In genomic region chr7:116034282-116034758, GRCm38 (mm10) we compare ENCODE assay signal across 7 mouse cellular contexts. TPM values are rescaled to one million over a fixed set of nuclear protein-coding genes. Genes with fewer than 3 reads are reported as not detected.
DNase-seq lines count a peak whose midpoint lies in the region; ATAC-seq and TF ChIP-seq lines count a peak whose summit lies in the region.

No protein-coding gene starts in this region.

- H3K9me3 ChIP-seq in E14TG2a.4 (ENCODE audit: low read length), result no peaks in the 10 kb centered on the region
- no peaks in the 10 kb centered on the region for H3K9me3 ChIP-seq in embryonic facial prominence, embryonic 14.5 days (ENCODE audit: control insufficient read depth, low read length)
- no peaks in the 10 kb centered on the region for H3K9me3 ChIP-seq in heart, embryonic 14.5 days (ENCODE audit: control insufficient read depth, low read length)
- H3K9me3 ChIP-seq in kidney, embryonic 16.5 days (ENCODE audit: low read length), result no peaks in the 10 kb centered on the region
- no peaks in the 10 kb centered on the region for H3K9me3 ChIP-seq in lung, embryonic 16.5 days (ENCODE audit: control insufficient read depth, low read length)

- peak overlapping the region; percentile 77 for H3K4me3 ChIP-seq in E14TG2a.4 (replicated peaks; ENCODE audit: low read length)
- H3K4me3 ChIP-seq in embryonic facial prominence, embryonic 14.5 days (ENCODE audit: low read depth, low read length), result peak overlapping the region; percentile 64
- H3K4me3 ChIP-seq in heart, embryonic 14.5 days (ENCODE audit: control insufficient read depth in 1 of 2, insufficient read depth in 1 of 2, low read depth in 1 of 2, low read length in 2 of 2), result peak overlapping the region; percentile 65 to 67
- H3K4me3 ChIP-seq in kidney, embryonic 16.5 days (ENCODE audit: low read length), result peak overlapping the region; percentile 63
- H3K4me3 ChIP-seq in lung, embryonic 16.5 days (ENCODE audit: low read length), result peak overlapping the region; percentile 73

- peaks cover 94% of the 10 kb centered on the region for H3K27me3 ChIP-seq in E14TG2a.4 (ENCODE audit: insufficient read depth, low read length)
- H3K27me3 ChIP-seq in embryonic facial prominence, embryonic 14.5 days (replicated peaks; ENCODE audit: control insufficient read depth, insufficient read depth, low read length), result peaks cover 68% of the 10 kb centered on the region
- peaks cover 15% of the 10 kb centered on the region for H3K27me3 ChIP-seq in heart, embryonic 14.5 days (ENCODE audit: control insufficient read depth, insufficient read depth, low read length)
- H3K27me3 ChIP-seq in kidney, embryonic 16.5 days (ENCODE audit: insufficient read depth, low read length), result peaks cover 62% of the 10 kb centered on the region
- H3K27me3 ChIP-seq in lung, embryonic 16.5 days (ENCODE audit: control insufficient read depth, insufficient read depth, low read depth, low read length), result peaks cover 37% of the 10 kb centered on the region

- H3K9ac ChIP-seq in embryonic facial prominence, embryonic 14.5 days (ENCODE audit: low read depth, low read length), result peak overlapping the region; percentile 75
- H3K9ac ChIP-seq in heart, embryonic 14.5 days (ENCODE audit: low read length), result peak overlapping the region; percentile 83
- H3K9ac ChIP-seq in kidney, embryonic 16.5 days (replicated peaks; ENCODE audit: low read length), result peak overlapping the region; percentile 53
- peak overlapping the region; percentile 77 for H3K9ac ChIP-seq in lung, embryonic 16.5 days (ENCODE audit: low read length)

- H3K4me1 ChIP-seq in E14TG2a.4 (replicated peaks; ENCODE audit: low read depth, low read length), result peaks cover 51% of the 10 kb centered on the region
- H3K4me1 ChIP-seq in embryonic facial prominence, embryonic 14.5 days (ENCODE audit: control insufficient read depth, insufficient read depth, low read length), result peaks cover 8% of the 10 kb centered on the region
- H3K4me1 ChIP-seq in heart, embryonic 14.5 days (ENCODE audit: control insufficient read depth in 2 of 2, insufficient read depth in 2 of 2, low read length in 2 of 2), result peaks cover 12 to 15% of the 10 kb centered on the region in 2 experiments
- peaks cover 27% of the 10 kb centered on the region for H3K4me1 ChIP-seq in kidney, embryonic 16.5 days (ENCODE audit: insufficient read depth, low read length)
- peaks cover 16% of the 10 kb centered on the region for H3K4me1 ChIP-seq in lung, embryonic 16.5 days (replicated peaks; ENCODE audit: control insufficient read depth, insufficient read depth, low read length)

- ATAC-seq in embryonic facial prominence, embryonic 14.5 days (ENCODE audit: low read depth), result peak; percentile 32
- ATAC-seq in heart, embryonic 14.5 days (ENCODE audit: insufficient number of reproducible peaks, insufficient read depth, low FRiP score, low read depth), result no peak
- peak; percentile 29; the same call in 1 of the 2 replicates for ATAC-seq in kidney, embryonic 16.5 days (ENCODE audit: low FRiP score, low TSS enrichment)
- ATAC-seq in lung, embryonic 16.5 days (ENCODE audit: low read depth), result peak; percentile 24

- H3K27ac ChIP-seq in embryonic facial prominence, embryonic 14.5 days (replicated peaks; ENCODE audit: low read depth, low read length), result peak overlapping the region; percentile 94
- peak overlapping the region; percentile 75 to 99 for H3K27ac ChIP-seq in heart, embryonic 14.5 days (replicated peaks in 1 of 2; ENCODE audit: control insufficient read depth in 1 of 2, insufficient read depth in 1 of 2, low read depth in 2 of 2, low read length in 2 of 2)
- H3K27ac ChIP-seq in kidney, embryonic 16.5 days (ENCODE audit: low read length), result peak overlapping the region; percentile 13
- H3K27ac ChIP-seq in lung, embryonic 16.5 days (ENCODE audit: low read length), result peak overlapping the region; percentile 91

- DNase-seq in B cell, adult 2 months, result peak; percentile 37 to 49
- DNase-seq in embryonic facial prominence, embryonic 14.5 days (ENCODE audit: low spot score), result peak; percentile 85
- DNase-seq in skeletal muscle tissue, adult 2 months (ENCODE audit: low read depth, low spot score), result peak; percentile 81

- no peaks in the 10 kb centered on the region for H3K36me3 ChIP-seq in E14TG2a.4 (ENCODE audit: insufficient read depth, low read length)
- H3K36me3 ChIP-seq in embryonic facial prominence, embryonic 14.5 days (ENCODE audit: control insufficient read depth, insufficient read depth, low read length), result no peaks in the 10 kb centered on the region
- no peaks in the 10 kb centered on the region for H3K36me3 ChIP-seq in heart, embryonic 14.5 days (ENCODE audit: control insufficient read depth, insufficient read depth, low read length)
- H3K36me3 ChIP-seq in kidney, embryonic 16.5 days (ENCODE audit: insufficient read depth, low read length), result no peaks in the 10 kb centered on the region
- no peaks in the 10 kb centered on the region for H3K36me3 ChIP-seq in lung, embryonic 16.5 days (ENCODE audit: control insufficient read depth, insufficient read depth, low read length)

- H3K4me2 ChIP-seq in embryonic facial prominence, embryonic 14.5 days (ENCODE audit: low read depth, low read length), result peak overlapping the region; percentile 99
- H3K4me2 ChIP-seq in heart, embryonic 14.5 days (ENCODE audit: low read length), result peak overlapping the region; percentile 86
- H3K4me2 ChIP-seq in kidney, embryonic 16.5 days (replicated peaks; ENCODE audit: low read depth, low read length), result peak overlapping the region; percentile 92
- peak overlapping the region; percentile 98 for H3K4me2 ChIP-seq in lung, embryonic 16.5 days (ENCODE audit: low read depth, low read length)

- TF ChIP-seq CTCF in E14TG2a.4 (conservative IDR thresholded peaks at IDR 0.05; ENCODE audit: low read length), result no peak

- 0% methylated on average over 24 of the region's 25 CpGs for WGBS in embryonic facial prominence, embryonic 14.5 days
- under 1% methylated on average over 25 of the region's 25 CpGs for WGBS in heart, embryonic 14.5 days
- under 1% methylated on average over 25 of the region's 25 CpGs for WGBS in kidney, embryonic 16.5 days
- WGBS in lung, embryonic 16.5 days, result under 1% methylated on average over 25 of the region's 25 CpGs

RNA-seq across cellular contexts. Expression of gene Sox6, which starts 4.3 kb away (rescaled TPM):
- 46.1 and 49.9 TPM in 2 replicates for polyA plus RNA-seq in embryonic facial prominence, embryonic 14.5 days (2014; fragmentation: Nextera tagmentation; extraction: Ambion mirVana)
- 36.8 and 39.1 TPM in 2 replicates for polyA plus RNA-seq in heart, embryonic 14.5 days (2014; fragmentation: Nextera tagmentation; extraction: Ambion mirVana)
- 18.6 and 18.9 TPM in 2 replicates for polyA plus RNA-seq in kidney, embryonic 16.5 days (2015; fragmentation: Nextera tagmentation; extraction: Ambion mirVana)
- polyA plus RNA-seq in lung, embryonic 16.5 days (2015; fragmentation: Nextera tagmentation; extraction: Ambion mirVana), result 20.7 and 20.9 TPM in 2 replicates

RNA-seq across cellular contexts. Expression of gene 1110004F10Rik, which starts 4.9 kb away (rescaled TPM):
- polyA plus RNA-seq in embryonic facial prominence, embryonic 14.5 days (2014; fragmentation: Nextera tagmentation; extraction: Ambion mirVana), result 244 and 274 TPM in 2 replicates
- polyA plus RNA-seq in heart, embryonic 14.5 days (2014; fragmentation: Nextera tagmentation; extraction: Ambion mirVana), result 168 and 176 TPM in 2 replicates
- 266 and 275 TPM in 2 replicates for polyA plus RNA-seq in kidney, embryonic 16.5 days (2015; fragmentation: Nextera tagmentation; extraction: Ambion mirVana)
- 246 and 249 TPM in 2 replicates for polyA plus RNA-seq in lung, embryonic 16.5 days (2015; fragmentation: Nextera tagmentation; extraction: Ambion mirVana)

RNA-seq across cellular contexts. Expression of gene Gm4353, which starts 50.1 kb away (rescaled TPM):
- 0.43 and 0.88 TPM in 2 replicates for polyA plus RNA-seq in embryonic facial prominence, embryonic 14.5 days (2014; fragmentation: Nextera tagmentation; extraction: Ambion mirVana)
- 0.27 and 0.40 TPM in 2 replicates for polyA plus RNA-seq in heart, embryonic 14.5 days (2014; fragmentation: Nextera tagmentation; extraction: Ambion mirVana)
- 1.1 and 2.7 TPM in 2 replicates for polyA plus RNA-seq in kidney, embryonic 16.5 days (2015; fragmentation: Nextera tagmentation; extraction: Ambion mirVana)
- 1.3 and 1.5 TPM in 2 replicates for polyA plus RNA-seq in lung, embryonic 16.5 days (2015; fragmentation: Nextera tagmentation; extraction: Ambion mirVana)

Comparison
In these comparisons a context has a peak if more than half of its experiments do, and no peak if none do; other contexts are left out.
1. H3K27ac ChIP-seq: peak in every context shown above with its lines; median percentile 94 in embryonic facial prominence, embryonic 14.5 days; 91 in lung, embryonic 16.5 days; 87 in heart, embryonic 14.5 days; 13 in kidney, embryonic 16.5 days.